Mouse (Mus musculus): Measurements from ENCODE around the gene Zfp473. TPM values are rescaled to one million over a fixed set of nuclear protein-coding genes. Genes with fewer than 3 reads are reported as not detected.

Zfp473 gene
- polyA plus RNA-seq, 1 experiment from 2014 or later: 1.5 TPM

GRCm38 (mm10) chr7:44747115-44747514, 3.7 kb downstream of the Zfp473 start:
- Histone ChIP-seq H3K9me3 (no peaks in the 10 kb centered on the region), H3K36me3 (peaks cover 3% of the 10 kb centered on the region), H3K9ac (no peak overlapping the region), H3K4me2 (replicated peaks) (peak overlapping the region; percentile 76; the same call in 1 of the 2 replicates), H3K4me3 (no peak overlapping the region), H3K4me1 (peaks cover 23% of the 10 kb centered on the region), H3K27me3 (replicated peaks) (no peaks in the 10 kb centered on the region), H3K27ac (no peak overlapping the region)
- no peak for ATAC-seq (ENCODE audit: low FRiP score, low read depth)
- WGBS: 72% methylated on average over 4 of the region's 4 CpGs

- H3K27ac ChIP-seq: no peak overlapping the region
- peak; percentile 41 for ATAC-seq (ENCODE audit: low FRiP score, low read depth)
- no peaks in the 10 kb centered on the region for H3K9me3 ChIP-seq
- peaks cover 23% of the 10 kb centered on the region for H3K4me1 ChIP-seq
- H3K4me3 ChIP-seq: peak overlapping the region; percentile 41
- no peaks in the 10 kb centered on the region for H3K36me3 ChIP-seq
- WGBS: 2% methylated on average over 18 of the region's 18 CpGs
- H3K9ac ChIP-seq: peak overlapping the region; percentile 38
- H3K27me3 ChIP-seq (replicated peaks): no peaks in the 10 kb centered on the region
- H3K4me2 ChIP-seq (replicated peaks): peak overlapping the region; percentile 71
These were observed 5.8 kb downstream of the Zfp473 start for GRCm38 (mm10) chr7:44745076-44745475.

- WGBS: 29% methylated on average over 9 of the region's 9 CpGs
- Histone ChIP-seq H3K4me1 (peaks cover 21% of the 10 kb centered on the region), H3K4me2 (replicated peaks) (peak overlapping the region; percentile 71), H3K9me3 (no peaks in the 10 kb centered on the region), H3K9ac (no peak overlapping the region; the same call in 1 of the 2 replicates), H3K36me3 (no peaks in the 10 kb centered on the region), H3K27ac (no peak overlapping the region), H3K27me3 (replicated peaks) (no peaks in the 10 kb centered on the region), H3K4me3 (no peak overlapping the region)
- no peak for ATAC-seq (ENCODE audit: low FRiP score, low read depth)
These were observed 6.6 kb downstream of the Zfp473 start for GRCm38 (mm10) chr7:44744270-44744669.

- ATAC-seq (ENCODE audit: low FRiP score, low read depth): no peak
- H3K4me2 ChIP-seq (replicated peaks): no peak overlapping the region
- no peaks in the 10 kb centered on the region for H3K27me3 ChIP-seq (replicated peaks)
- H3K27ac ChIP-seq: no peak overlapping the region
- WGBS: 89% methylated on average over 8 of the region's 8 CpGs
- H3K4me1 ChIP-seq: 0 out of 2 replicates have a peak, but pooled peaks cover 9% of the 10 kb centered on the region
- H3K9me3 ChIP-seq: no peaks in the 10 kb centered on the region
- H3K4me3 ChIP-seq: no peak overlapping the region
- H3K9ac ChIP-seq: no peak overlapping the region
- no peaks in the 10 kb centered on the region for H3K36me3 ChIP-seq
These were observed 9.5 kb downstream of the Zfp473 start for GRCm38 (mm10) chr7:44741361-44741760.

DNA sequence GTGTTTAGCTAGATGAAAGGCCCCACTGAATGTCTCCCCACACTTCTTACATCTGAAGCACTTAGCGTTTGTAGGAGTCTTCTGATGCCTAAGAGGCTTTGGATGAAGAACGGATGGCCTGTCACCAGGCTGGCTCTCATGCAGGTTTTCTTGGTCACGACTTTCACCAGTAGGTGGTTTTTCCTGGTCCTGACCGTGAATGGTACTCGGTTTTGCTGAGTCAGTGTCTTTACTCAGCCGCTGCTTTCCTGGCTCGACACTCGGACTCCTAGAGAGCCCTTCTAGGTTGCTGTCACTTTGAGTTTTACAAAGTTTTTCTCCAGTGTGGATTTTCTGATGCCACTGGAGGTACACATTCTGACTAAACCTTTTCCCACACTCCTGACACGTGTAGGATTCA, 17.1 kb downstream of the Zfp473 start:
- no peak overlapping the region for H3K27ac ChIP-seq
- H3K27me3 ChIP-seq (replicated peaks): no peaks in the 10 kb centered on the region
- no peaks in the 10 kb centered on the region for H3K4me1 ChIP-seq
- WGBS: 88% methylated on average over 9 of the region's 9 CpGs
- H3K4me2 ChIP-seq (replicated peaks): no peak overlapping the region
- H3K4me3 ChIP-seq: no peak overlapping the region
- no peak for ATAC-seq (ENCODE audit: low FRiP score, low read depth)
- H3K9ac ChIP-seq: no peak overlapping the region
- peaks cover 11% of the 10 kb centered on the region for H3K36me3 ChIP-seq
- H3K9me3 ChIP-seq: 0 out of 2 replicates have a peak, but pooled peaks cover 3% of the 10 kb centered on the region

- no peaks in the 10 kb centered on the region for H3K4me1 ChIP-seq
- H3K27ac ChIP-seq: no peak overlapping the region
- no peak for ATAC-seq (ENCODE audit: low FRiP score, low read depth)
- peaks cover 7% of the 10 kb centered on the region for H3K36me3 ChIP-seq
- H3K4me3 ChIP-seq: no peak overlapping the region
- no peak overlapping the region for H3K4me2 ChIP-seq (replicated peaks)
- no peak overlapping the region for H3K9ac ChIP-seq
- WGBS: 88% methylated on average over 11 of the region's 11 CpGs
- no peaks in the 10 kb centered on the region; the same call in 1 of the 2 replicates for H3K27me3 ChIP-seq (replicated peaks)
- H3K9me3 ChIP-seq: no peaks in the 10 kb centered on the region
These were observed 22.5 kb downstream of the Zfp473 start for GRCm38 (mm10) chr7:44728082-44728975.

DNA sequence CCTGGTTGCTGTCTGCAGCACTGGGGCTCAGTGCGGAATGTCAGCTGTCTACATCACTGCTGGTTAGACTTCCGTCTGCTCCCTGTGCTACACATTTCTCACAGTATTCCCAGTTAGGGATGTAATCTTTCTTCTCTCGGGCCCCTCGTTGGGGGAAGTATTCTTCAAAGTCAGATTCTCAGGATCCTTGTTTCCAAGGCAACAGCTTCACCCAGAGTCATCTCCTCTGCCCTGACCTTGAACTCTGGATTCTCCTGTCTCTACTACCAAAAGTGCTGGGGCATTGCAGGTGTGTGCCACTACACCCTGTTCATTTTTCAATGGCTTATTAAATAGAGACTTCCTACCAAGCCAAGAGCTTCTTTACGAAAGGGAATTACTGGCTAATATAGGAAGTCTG, 23.7 kb downstream of the Zfp473 start:
- ATAC-seq (ENCODE audit: low FRiP score, low read depth): no peak
- Histone ChIP-seq H3K4me2 (replicated peaks) (no peak overlapping the region), H3K9ac (no peak overlapping the region), H3K36me3 (peaks cover 4% of the 10 kb centered on the region; the same call in 1 of the 2 replicates), H3K27me3 (replicated peaks) (no peaks in the 10 kb centered on the region; the same call in 1 of the 2 replicates), H3K4me3 (no peak overlapping the region), H3K27ac (no peak overlapping the region), H3K9me3 (no peaks in the 10 kb centered on the region), H3K4me1 (no peaks in the 10 kb centered on the region)
- WGBS: 70% methylated on average over 5 of the region's 5 CpGs

- no peaks in the 10 kb centered on the region for H3K4me1 ChIP-seq
- H3K4me2 ChIP-seq (replicated peaks): no peak overlapping the region
- H3K9me3 ChIP-seq: no peaks in the 10 kb centered on the region
- no peak for ATAC-seq (ENCODE audit: low FRiP score, low read depth)
- no peak overlapping the region for H3K4me3 ChIP-seq
- H3K36me3 ChIP-seq: no peaks in the 10 kb centered on the region
- no peak overlapping the region for H3K9ac ChIP-seq
- 74% methylated on average over 6 of the region's 6 CpGs for WGBS
- no peaks in the 10 kb centered on the region; the same call in 1 of the 2 replicates for H3K27me3 ChIP-seq (replicated peaks)
- H3K27ac ChIP-seq: no peak overlapping the region
These were observed 24.5 kb downstream of the Zfp473 start for GRCm38 (mm10) chr7:44726343-44726742.

- WGBS: 31% methylated on average over 7 of the region's 7 CpGs
- H3K4me2 ChIP-seq (replicated peaks): no peak overlapping the region
- no peak for ATAC-seq (ENCODE audit: low FRiP score, low read depth)
These were observed 26.5 kb downstream of the Zfp473 start for GRCm38 (mm10) chr7:44724316-44724715.

DNA sequence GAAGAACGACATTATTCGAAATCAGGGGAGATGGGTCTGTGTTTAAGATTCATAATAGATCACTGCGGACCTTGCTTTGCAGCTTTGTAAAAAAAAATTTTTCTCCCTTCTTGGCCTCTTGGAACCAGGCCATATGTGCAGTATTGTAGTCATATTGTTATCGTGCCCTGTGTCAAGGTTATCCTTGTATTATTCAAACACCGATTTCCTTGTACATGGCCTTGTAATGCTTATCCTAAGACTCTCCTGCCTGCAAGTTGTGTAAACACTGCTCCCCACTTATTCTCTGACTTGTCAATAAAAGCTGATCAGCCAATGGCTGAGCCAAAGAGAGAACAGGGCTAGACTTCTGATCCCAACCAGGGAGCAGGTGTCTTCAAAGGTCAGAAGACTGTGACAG, 28.8 kb downstream of the Zfp473 start:
- ATAC-seq (ENCODE audit: low FRiP score, low read depth): no peak
- no peaks in the 10 kb centered on the region for H3K4me1 ChIP-seq
- H3K27me3 ChIP-seq (replicated peaks): no peaks in the 10 kb centered on the region; the same call in 1 of the 2 replicates
- 89% methylated on average over 5 of the region's 5 CpGs for WGBS
- no peak overlapping the region for H3K9ac ChIP-seq
- H3K27ac ChIP-seq: no peak overlapping the region
- H3K9me3 ChIP-seq: no peaks in the 10 kb centered on the region
- no peak overlapping the region for H3K4me3 ChIP-seq
- H3K36me3 ChIP-seq: no peaks in the 10 kb centered on the region
- no peak overlapping the region for H3K4me2 ChIP-seq (replicated peaks)

More at GRCm38 (mm10) chr7:44724316-44724715, 26.5 kb downstream of the Zfp473 start:
- Histone ChIP-seq H3K9me3 (no peaks in the 10 kb centered on the region), H3K36me3 (no peaks in the 10 kb centered on the region), H3K27ac (no peak overlapping the region), H3K9ac (no peak overlapping the region), H3K27me3 (replicated peaks) (no peaks in the 10 kb centered on the region; the same call in 1 of the 2 replicates), H3K4me1 (no peaks in the 10 kb centered on the region), H3K4me3 (no peak overlapping the region)

DNA sequence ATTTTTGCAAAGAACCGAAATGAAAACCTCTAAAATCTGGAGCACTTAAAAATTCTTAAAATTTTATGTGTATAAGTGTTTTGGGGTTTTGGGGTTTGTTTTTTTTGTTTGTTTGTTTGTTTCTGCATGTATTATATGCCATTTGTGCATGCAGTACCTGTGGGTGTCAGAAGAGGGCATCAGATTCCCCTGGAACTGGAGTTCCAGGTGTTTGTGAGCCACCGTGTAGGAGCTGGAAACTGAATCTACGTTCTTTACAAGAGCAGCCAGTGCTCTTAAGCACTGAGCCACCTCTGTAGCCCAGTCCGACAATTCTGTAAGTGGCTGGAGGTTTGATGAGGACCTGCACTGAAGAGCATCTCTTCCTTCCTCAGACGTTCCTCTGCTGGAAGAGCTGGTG, 41.0 kb downstream of the Zfp473 start:
- Histone ChIP-seq H3K27ac (no peak overlapping the region), H3K27me3 (replicated peaks) (no peaks in the 10 kb centered on the region), H3K9ac (no peak overlapping the region), H3K36me3 (no peaks in the 10 kb centered on the region), H3K4me3 (no peak overlapping the region), H3K4me1 (no peaks in the 10 kb centered on the region), H3K9me3 (no peaks in the 10 kb centered on the region), H3K4me2 (replicated peaks) (no peak overlapping the region)
- WGBS: 85% methylated on average over 5 of the region's 5 CpGs
- ATAC-seq (ENCODE audit: low FRiP score, low read depth): no peak

- Histone ChIP-seq H3K9me3 (no peaks in the 10 kb centered on the region), H3K4me3 (no peak within 1 kb of the TSS), H3K36me3 (no peaks in the 10 kb centered on the region), H3K9ac (no peak within 1 kb of the TSS), H3K27me3 (replicated peaks) (no peaks in the 10 kb centered on the region), H3K27ac (no peak within 1 kb of the TSS), H3K4me2 (replicated peaks) (no peak within 1 kb of the TSS), H3K4me1 (no peaks in the 10 kb centered on the region)
- no peak for ATAC-seq (ENCODE audit: low FRiP score, low read depth)
- WGBS: 78% methylated on average over 14 of the region's 14 CpGs
These were observed 42.3 kb downstream of the Zfp473 start, which contains the start of gene Izumo2 for GRCm38 (mm10) chr7:44708574-44708973. Gene Izumo2 (plus strand): TSS chr7:44708742.
